Mouse (Mus musculus): ENCODE data around the gene Zfp804b. TPM values are rescaled to one million over a fixed set of nuclear protein-coding genes. Genes with fewer than 3 reads are reported as not detected.

Gene Zfp804b
- polyA plus RNA-seq, 1 experiment: not detected

- DNase-seq: no peak
- 57% methylated on average over 1 of the region's 1 CpGs for WGBS
- no peak overlapping the region for H3K4me3 ChIP-seq (ENCODE audit: insufficient read depth, low read depth, low read length)
- no peak for TF ChIP-seq POLR2A (IDR thresholded peaks at IDR 0.05; ENCODE audit: low read depth, low read length)
- H3K27me3 ChIP-seq (replicated peaks; ENCODE audit: control insufficient read depth, insufficient read depth, low read length): no peaks in the 10 kb centered on the region
- H3K36me3 ChIP-seq (ENCODE audit: control insufficient read depth, insufficient read depth, low read length): no peaks in the 10 kb centered on the region
- no peaks in the 10 kb centered on the region for H3K4me1 ChIP-seq (ENCODE audit: control insufficient read depth, insufficient read depth, low read length)
- H3K27ac ChIP-seq (ENCODE audit: insufficient read depth, low read depth, low read length): no peak overlapping the region
Measured at GRCm38 (mm10) chr5:6934837-6935236, 409.7 kb downstream of the Zfp804b start.

- TF ChIP-seq POLR2A (IDR thresholded peaks at IDR 0.05; ENCODE audit: low read depth, low read length) (no peak), CTCF (conservative IDR thresholded peaks at IDR 0.05; ENCODE audit: insufficient read depth, insufficient read length, low read depth, low read length) (no peak)
- Histone ChIP-seq H3K27ac (ENCODE audit: insufficient read depth, low read depth, low read length) (no peak overlapping the region), H3K36me3 (ENCODE audit: control insufficient read depth, insufficient read depth, low read length) (no peaks in the 10 kb centered on the region), H3K4me1 (ENCODE audit: control insufficient read depth, insufficient read depth, low read length) (no peaks in the 10 kb centered on the region), H3K4me3 (ENCODE audit: insufficient read depth, low read depth, low read length) (no peak overlapping the region), H3K27me3 (replicated peaks; ENCODE audit: control insufficient read depth, insufficient read depth, low read length) (no peaks in the 10 kb centered on the region)
- no peak for DNase-seq
- 82% methylated on average over 3 of the region's 3 CpGs for WGBS
Measured at GRCm38 (mm10) chr5:6911290-6911689, 433.3 kb downstream of the Zfp804b start.

GRCm38 (mm10) chr5:6881396-6881795 lies 463.2 kb downstream of the Zfp804b start:
- Histone ChIP-seq H3K4me3 (ENCODE audit: insufficient read depth, low read depth, low read length) (no peak overlapping the region), H3K27me3 (replicated peaks; ENCODE audit: control insufficient read depth, insufficient read depth, low read length) (no peaks in the 10 kb centered on the region), H3K4me1 (ENCODE audit: control insufficient read depth, insufficient read depth, low read length) (no peaks in the 10 kb centered on the region), H3K27ac (ENCODE audit: insufficient read depth, low read depth, low read length) (no peak overlapping the region), H3K36me3 (ENCODE audit: control insufficient read depth, insufficient read depth, low read length) (no peaks in the 10 kb centered on the region)
- TF ChIP-seq POLR2A (IDR thresholded peaks at IDR 0.05; ENCODE audit: low read depth, low read length): no peak
- TF ChIP-seq CTCF (conservative IDR thresholded peaks at IDR 0.05; ENCODE audit: insufficient read depth, insufficient read length, low read depth, low read length): no peak
- no peak for DNase-seq

- H3K27ac ChIP-seq (ENCODE audit: insufficient read depth, low read depth, low read length): no peak overlapping the region
- no peaks in the 10 kb centered on the region for H3K27me3 ChIP-seq (replicated peaks; ENCODE audit: control insufficient read depth, insufficient read depth, low read length)
- H3K36me3 ChIP-seq (ENCODE audit: control insufficient read depth, insufficient read depth, low read length): no peaks in the 10 kb centered on the region
- TF ChIP-seq CTCF (conservative IDR thresholded peaks at IDR 0.05; ENCODE audit: insufficient read depth, insufficient read length, low read depth, low read length) (no peak), POLR2A (IDR thresholded peaks at IDR 0.05; ENCODE audit: low read depth, low read length) (no peak)
- no peaks in the 10 kb centered on the region for H3K4me1 ChIP-seq (ENCODE audit: control insufficient read depth, insufficient read depth, low read length)
- no peak overlapping the region for H3K4me3 ChIP-seq (ENCODE audit: insufficient read depth, low read depth, low read length)
- 81% methylated on average over 6 of the region's 6 CpGs for WGBS
- no peak for DNase-seq
Measured at GRCm38 (mm10) chr5:6871566-6871965, 473.0 kb downstream of the Zfp804b start.

- H3K27ac ChIP-seq (ENCODE audit: insufficient read depth, low read depth, low read length): no peak overlapping the region
- H3K36me3 ChIP-seq (ENCODE audit: control insufficient read depth, insufficient read depth, low read length): no peaks in the 10 kb centered on the region
- no peak overlapping the region for H3K4me3 ChIP-seq (ENCODE audit: insufficient read depth, low read depth, low read length)
- H3K4me1 ChIP-seq (ENCODE audit: control insufficient read depth, insufficient read depth, low read length): no peaks in the 10 kb centered on the region
- H3K27me3 ChIP-seq (replicated peaks; ENCODE audit: control insufficient read depth, insufficient read depth, low read length): no peaks in the 10 kb centered on the region
- no peak for DNase-seq
- TF ChIP-seq CTCF (conservative IDR thresholded peaks at IDR 0.05; ENCODE audit: insufficient read depth, insufficient read length, low read depth, low read length): no peak
- TF ChIP-seq POLR2A (IDR thresholded peaks at IDR 0.05; ENCODE audit: low read depth, low read length): no peak
Measured at GRCm38 (mm10) chr5:6870970-6871369, 473.6 kb downstream of the Zfp804b start.

GRCm38 (mm10) chr5:6795396-6795795 lies 549.2 kb downstream of the Zfp804b start:
- WGBS: 73% methylated on average over 2 of the region's 2 CpGs
- Histone ChIP-seq H3K27me3 (replicated peaks; ENCODE audit: control insufficient read depth, insufficient read depth, low read length) (no peaks in the 10 kb centered on the region), H3K4me1 (ENCODE audit: control insufficient read depth, insufficient read depth, low read length) (no peaks in the 10 kb centered on the region), H3K27ac (ENCODE audit: insufficient read depth, low read depth, low read length) (no peak overlapping the region), H3K4me3 (ENCODE audit: insufficient read depth, low read depth, low read length) (no peak overlapping the region), H3K36me3 (ENCODE audit: control insufficient read depth, insufficient read depth, low read length) (no peaks in the 10 kb centered on the region)
- no peak for DNase-seq
- TF ChIP-seq CTCF (conservative IDR thresholded peaks at IDR 0.05; ENCODE audit: insufficient read depth, insufficient read length, low read depth, low read length) (no peak), POLR2A (IDR thresholded peaks at IDR 0.05; ENCODE audit: low read depth, low read length) (no peak)

GRCm38 (mm10) chr5:6769357-6769892 lies 575.1 kb downstream of the Zfp804b start:
- H3K27ac ChIP-seq (ENCODE audit: insufficient read depth, low read depth, low read length): no peak overlapping the region
- no peaks in the 10 kb centered on the region for H3K27me3 ChIP-seq (replicated peaks; ENCODE audit: control insufficient read depth, insufficient read depth, low read length)
- H3K4me1 ChIP-seq (ENCODE audit: control insufficient read depth, insufficient read depth, low read length): no peaks in the 10 kb centered on the region
- no peak overlapping the region for H3K4me3 ChIP-seq (ENCODE audit: insufficient read depth, low read depth, low read length)
- TF ChIP-seq POLR2A (IDR thresholded peaks at IDR 0.05; ENCODE audit: low read depth, low read length) (no peak), CTCF (conservative IDR thresholded peaks at IDR 0.05; ENCODE audit: insufficient read depth, insufficient read length, low read depth, low read length) (no peak)
- no peak for DNase-seq
- no peaks in the 10 kb centered on the region for H3K36me3 ChIP-seq (ENCODE audit: control insufficient read depth, insufficient read depth, low read length)
- 37% methylated on average over 6 of the region's 6 CpGs for WGBS

Other genes starting within 250 kb of the Zfp804b start
- not detected in 2 replicates for gene Tex47, start 40.6 kb downstream of the Zfp804b start, polyA plus RNA-seq (2012; rRNA removed)